Mouse (Mus musculus) right cerebral cortex, adult 18-20 months (tissue): Measurements from ENCODE around the gene Abca1.

Experiments used
- DNase-seq: peaks from one replicate; pipeline ENCODE4 v3.0.0; 2022; ENCODE audit warnings: mixed read lengths

Abca1 gene

GRCm38 (mm10) chr4:53081851-53082250 lies 77.8 kb downstream of the Abca1 start:
- DNase-seq = no peak

GRCm38 (mm10) chr4:53080290-53080689 lies 79.4 kb downstream of the Abca1 start:
- DNase-seq = no peak

GRCm38 (mm10) chr4:53078793-53079310 lies 80.8 kb downstream of the Abca1 start:
- DNase-seq = no peak

- no peak for DNase-seq
These were observed 82.8 kb downstream of the Abca1 start for GRCm38 (mm10) chr4:53076788-53077350.

- DNase-seq = no peak
These were observed 86.7 kb downstream of the Abca1 start for GRCm38 (mm10) chr4:53073025-53073424.

- no peak for DNase-seq
These were observed 97.2 kb downstream of the Abca1 start for GRCm38 (mm10) chr4:53062301-53063008.

GRCm38 (mm10) chr4:53046238-53047022 lies 113.3 kb downstream of the Abca1 start:
- no peak for DNase-seq

GRCm38 (mm10) chr4:53045807-53046206 lies 113.9 kb downstream of the Abca1 start:
- no peak for DNase-seq

GRCm38 (mm10) chr4:53043819-53044218 lies 115.9 kb downstream of the Abca1 start:
- no peak for DNase-seq

- DNase-seq = peak; percentile 8
These were observed 129.3 kb downstream of the Abca1 start for GRCm38 (mm10) chr4:53030326-53030948.

GRCm38 (mm10) chr4:53027811-53028210 lies 131.9 kb downstream of the Abca1 start:
- no peak for DNase-seq

- peak; percentile 8 for DNase-seq
These were observed 135.3 kb downstream of the Abca1 start for GRCm38 (mm10) chr4:53024397-53024796.

GRCm38 (mm10) chr4:53023189-53023925 lies 136.3 kb downstream of the Abca1 start:
- no peak for DNase-seq

- DNase-seq = no peak
These were observed 141.3 kb downstream of the Abca1 start for GRCm38 (mm10) chr4:53018392-53018791.

GRCm38 (mm10) chr4:53015024-53015423 lies 144.7 kb downstream of the Abca1 start:
- no peak for DNase-seq

- DNase-seq = no peak
These were observed 145.3 kb downstream of the Abca1 start for GRCm38 (mm10) chr4:53014421-53014820.

- peak; percentile 95 for DNase-seq
These were observed 147.8 kb downstream of the Abca1 start, which contains the start of gene Nipsnap3b for GRCm38 (mm10) chr4:53011732-53012361. Gene Nipsnap3b (plus strand): TSS chr4:53011880.

GRCm38 (mm10) chr4:53009871-53010270 lies 149.8 kb downstream of the Abca1 start:
- DNase-seq = no peak

GRCm38 (mm10) chr4:53009183-53009582 lies 150.5 kb downstream of the Abca1 start:
- no peak for DNase-seq

GRCm38 (mm10) chr4:53000154-53000553 lies 159.5 kb downstream of the Abca1 start:
- DNase-seq = no peak

- DNase-seq = no peak
These were observed 160.2 kb downstream of the Abca1 start for GRCm38 (mm10) chr4:52999449-52999848.

GRCm38 (mm10) chr4:52989248-52989647 lies 170.4 kb downstream of the Abca1 start, which contains the start of gene Nipsnap3a:
Gene Nipsnap3a (plus strand): TSS chr4:52989272.
- no peak for DNase-seq
